Mouse (Mus musculus): Measurements from ENCODE around the gene Gys1. TPM values are rescaled to one million over a fixed set of nuclear protein-coding genes. Genes with fewer than 3 reads are reported as not detected.
A peak's percentile ranks its signal among the peaks of the same experiment; 100 is the strongest.
"Not testable (repeated sequence)": the region's sequence is repeated elsewhere in the genome, so short reads cannot be mapped to it uniquely, and the experiment has no call there.

The Gys1 gene
- polyA plus RNA-seq, 1 experiment from 2014 or later, result 39.0 TPM

GRCm38 (mm10) chr7:45463987-45464778 lies 29.5 kb downstream of the Gys1 start:
- H3K4me1 ChIP-seq, result peaks cover 47% of the 10 kb centered on the region
- H3K36me3 ChIP-seq (replicated peaks), result peaks cover 57% of the 10 kb centered on the region
- DNase-seq (ENCODE audit: extremely low spot score, low spot score), result no peak
- H3K4me3 ChIP-seq, result no peak overlapping the region
- no peaks in the 10 kb centered on the region for H3K27me3 ChIP-seq (ENCODE audit: poor library complexity, severe bottlenecking)
- H3K27ac ChIP-seq, result no peak overlapping the region
- H3K9me3 ChIP-seq, result no peaks in the 10 kb centered on the region
- WGBS, result 94% methylated on average over 7 of the region's 7 CpGs

- no peak for DNase-seq (ENCODE audit: extremely low spot score, low spot score)
- peaks cover 57% of the 10 kb centered on the region for H3K36me3 ChIP-seq (replicated peaks)
- H3K27ac ChIP-seq, result no peak overlapping the region
- H3K27me3 ChIP-seq (ENCODE audit: poor library complexity, severe bottlenecking), result no peaks in the 10 kb centered on the region
- peak overlapping the region; percentile 96 for H3K4me3 ChIP-seq
- no peaks in the 10 kb centered on the region for H3K9me3 ChIP-seq
- 96% methylated on average over 12 of the region's 12 CpGs for WGBS
- peaks cover 44% of the 10 kb centered on the region for H3K4me1 ChIP-seq
Measured at GRCm38 (mm10) chr7:45465112-45465511, 30.5 kb downstream of the Gys1 start.

- WGBS, result 81% methylated on average over 9 of the region's 9 CpGs
- DNase-seq (ENCODE audit: extremely low spot score, low spot score), result no peak
- peak overlapping the region; percentile 96 for H3K4me3 ChIP-seq
- peak overlapping the region; percentile 94 for H3K27ac ChIP-seq
- no peaks in the 10 kb centered on the region for H3K27me3 ChIP-seq (ENCODE audit: poor library complexity, severe bottlenecking)
- no peaks in the 10 kb centered on the region for H3K9me3 ChIP-seq
- H3K36me3 ChIP-seq (replicated peaks), result peaks cover 54% of the 10 kb centered on the region
- peaks cover 39% of the 10 kb centered on the region for H3K4me1 ChIP-seq
Measured at GRCm38 (mm10) chr7:45465549-45465948, 30.9 kb downstream of the Gys1 start.

GRCm38 (mm10) chr7:45466283-45467089 lies 31.8 kb downstream of the Gys1 start, which contains the start of gene Bax:
Bax (minus strand) TSS chr7:45466898.
- Histone ChIP-seq H3K27ac (peak within 1 kb of the TSS; percentile 94), H3K36me3 (replicated peaks) (peaks cover 44% of the 10 kb centered on the region), H3K4me1 (peaks cover 30% of the 10 kb centered on the region), H3K4me3 (peak within 1 kb of the TSS; percentile 96), H3K27me3 (ENCODE audit: poor library complexity, severe bottlenecking) (no peaks in the 10 kb centered on the region), H3K9me3 (no peaks in the 10 kb centered on the region)
- peak; percentile 95 for DNase-seq (ENCODE audit: extremely low spot score, low spot score)
- WGBS, result under 1% methylated on average over 57 of the region's 58 CpGs

GRCm38 (mm10) chr7:45467090-45467670 lies 32.5 kb downstream of the Gys1 start:
- H3K4me1 ChIP-seq, result peaks cover 25% of the 10 kb centered on the region
- H3K9me3 ChIP-seq, result no peaks in the 10 kb centered on the region
- peak overlapping the region; percentile 94 for H3K27ac ChIP-seq
- peak overlapping the region; percentile 96 for H3K4me3 ChIP-seq
- no peak for DNase-seq (ENCODE audit: extremely low spot score, low spot score)
- H3K36me3 ChIP-seq (replicated peaks), result peaks cover 37% of the 10 kb centered on the region
- 30% methylated on average over 7 of the region's 7 CpGs for WGBS
- no peaks in the 10 kb centered on the region for H3K27me3 ChIP-seq (ENCODE audit: poor library complexity, severe bottlenecking)

GRCm38 (mm10) chr7:45470869-45471268 lies 36.2 kb downstream of the Gys1 start:
- no peak overlapping the region for H3K4me3 ChIP-seq
- peaks cover 14% of the 10 kb centered on the region for H3K4me1 ChIP-seq
- peaks cover 3% of the 10 kb centered on the region; the same call in 1 of the 2 replicates for H3K36me3 ChIP-seq (replicated peaks)
- H3K27me3 ChIP-seq (ENCODE audit: poor library complexity, severe bottlenecking), result no peaks in the 10 kb centered on the region
- H3K27ac ChIP-seq, result no peak overlapping the region
- DNase-seq (ENCODE audit: extremely low spot score, low spot score), result peak; percentile 55
- WGBS, result 18% methylated on average over 3 of the region's 3 CpGs
- no peaks in the 10 kb centered on the region for H3K9me3 ChIP-seq

- Histone ChIP-seq H3K9me3 (no peaks in the 10 kb centered on the region), H3K27ac (peak overlapping the region; percentile 48), H3K4me3 (peak overlapping the region; percentile 28), H3K27me3 (ENCODE audit: poor library complexity, severe bottlenecking) (no peaks in the 10 kb centered on the region), H3K36me3 (replicated peaks) (peaks cover 11% of the 10 kb centered on the region), H3K4me1 (no peaks in the 10 kb centered on the region)
- 70% methylated on average over 16 of the region's 16 CpGs for WGBS
- DNase-seq (ENCODE audit: extremely low spot score, low spot score), result no peak
Measured at GRCm38 (mm10) chr7:45475291-45475969, 40.8 kb downstream of the Gys1 start.

- no peaks in the 10 kb centered on the region for H3K4me1 ChIP-seq
- DNase-seq (ENCODE audit: extremely low spot score, low spot score), result no peak
- H3K27me3 ChIP-seq (ENCODE audit: poor library complexity, severe bottlenecking), result no peaks in the 10 kb centered on the region
- H3K27ac ChIP-seq, result no peak overlapping the region
- H3K9me3 ChIP-seq, result no peaks in the 10 kb centered on the region
- H3K4me3 ChIP-seq, result no peak overlapping the region
- H3K36me3 ChIP-seq (replicated peaks), result peaks cover 11% of the 10 kb centered on the region
- 60% methylated on average over 1 of the region's 1 CpGs for WGBS
Measured at GRCm38 (mm10) chr7:45476453-45476852, 41.8 kb downstream of the Gys1 start.

- Histone ChIP-seq H3K4me1 (no peaks in the 10 kb centered on the region), H3K4me3 (no peak overlapping the region), H3K36me3 (replicated peaks) (peaks cover 11% of the 10 kb centered on the region), H3K9me3 (no peaks in the 10 kb centered on the region), H3K27ac (no peak overlapping the region), H3K27me3 (ENCODE audit: poor library complexity, severe bottlenecking) (no peaks in the 10 kb centered on the region)
- DNase-seq (ENCODE audit: extremely low spot score, low spot score), result no peak
- WGBS, result 20% methylated on average over 3 of the region's 3 CpGs
Measured at GRCm38 (mm10) chr7:45477003-45477402, 42.4 kb downstream of the Gys1 start.

- no peak overlapping the region for H3K27ac ChIP-seq
- no peaks in the 10 kb centered on the region for H3K27me3 ChIP-seq (ENCODE audit: poor library complexity, severe bottlenecking)
- no peak for DNase-seq (ENCODE audit: extremely low spot score, low spot score)
- H3K9me3 ChIP-seq, result no peaks in the 10 kb centered on the region
- WGBS, result 97% methylated on average over 7 of the region's 7 CpGs
- H3K36me3 ChIP-seq (replicated peaks), result peaks cover 11% of the 10 kb centered on the region
- no peak overlapping the region for H3K4me3 ChIP-seq
- H3K4me1 ChIP-seq, result no peaks in the 10 kb centered on the region
Measured at GRCm38 (mm10) chr7:45478774-45479173, 44.1 kb downstream of the Gys1 start.

- H3K9me3 ChIP-seq; H3K27me3 ChIP-seq (ENCODE audit: poor library complexity, severe bottlenecking); H3K4me1 ChIP-seq; H3K27ac ChIP-seq; DNase-seq (ENCODE audit: extremely low spot score, low spot score); H3K4me3 ChIP-seq: not testable (repeated sequence)
- 93% methylated on average over 4 of the region's 4 CpGs for WGBS
- peaks cover 11% of the 10 kb centered on the region for H3K36me3 ChIP-seq (replicated peaks)
Measured at GRCm38 (mm10) chr7:45480310-45480709, 45.7 kb downstream of the Gys1 start.

GRCm38 (mm10) chr7:45481374-45481927 lies 46.8 kb downstream of the Gys1 start, which contains the start of gene Tulp2:
Tulp2 (plus strand) TSS chr7:45481877.
- peaks cover 13% of the 10 kb centered on the region for H3K36me3 ChIP-seq (replicated peaks)
- 56% methylated on average over 15 of the region's 15 CpGs for WGBS
- no peaks in the 10 kb centered on the region for H3K9me3 ChIP-seq
- H3K27ac ChIP-seq, result no peak within 1 kb of the TSS
- no peak within 1 kb of the TSS for H3K4me3 ChIP-seq
- no peaks in the 10 kb centered on the region for H3K4me1 ChIP-seq
- H3K27me3 ChIP-seq (ENCODE audit: poor library complexity, severe bottlenecking), result no peaks in the 10 kb centered on the region
- DNase-seq (ENCODE audit: extremely low spot score, low spot score), result no peak
